Mouse (Mus musculus): ENCODE data around the gene Gm7534. TPM values are rescaled to one million over a fixed set of nuclear protein-coding genes. Genes with fewer than 3 reads are reported as not detected.
"Not testable (repeated sequence)": the region's sequence is repeated elsewhere in the genome, so short reads cannot be mapped to it uniquely, and the experiment has no call there.

The Gm7534 gene
- polyA plus RNA-seq, 1 experiment from 2014 or later = not detected

DNA sequence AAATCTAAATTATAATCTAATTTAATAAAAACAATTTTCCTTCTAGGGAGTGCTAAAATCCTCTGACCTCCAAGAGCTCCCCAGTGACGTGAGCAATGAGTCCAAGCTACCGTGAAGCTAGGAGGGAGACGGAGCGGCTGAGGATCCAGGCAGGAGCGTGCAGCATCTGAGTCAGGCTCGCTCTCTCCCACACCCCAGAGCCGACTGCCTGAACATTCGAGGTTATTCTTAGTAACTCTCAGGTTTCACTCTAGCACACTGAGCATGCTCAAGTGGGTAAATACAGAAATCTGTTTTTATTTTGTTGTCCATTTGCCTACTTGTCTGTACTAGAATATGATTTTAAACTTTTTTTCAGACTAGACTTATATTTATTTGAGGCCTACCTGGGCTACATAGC is 46.1 kb downstream of the Gm7534 start:
- Histone ChIP-seq H3K4me2 (no peak overlapping the region), H3K27ac (replicated peaks) (no peak overlapping the region), H3K9ac (no peak overlapping the region), H3K9me3 (no peaks in the 10 kb centered on the region), H3K4me3 (no peak overlapping the region), H3K4me1 (replicated peaks) (no peaks in the 10 kb centered on the region), H3K27me3 (no peaks in the 10 kb centered on the region), H3K36me3 (peaks cover 28% of the 10 kb centered on the region)
- WGBS = 79% methylated on average over 8 of the region's 8 CpGs
- ATAC-seq (ENCODE audit: low read depth) = no peak

DNA sequence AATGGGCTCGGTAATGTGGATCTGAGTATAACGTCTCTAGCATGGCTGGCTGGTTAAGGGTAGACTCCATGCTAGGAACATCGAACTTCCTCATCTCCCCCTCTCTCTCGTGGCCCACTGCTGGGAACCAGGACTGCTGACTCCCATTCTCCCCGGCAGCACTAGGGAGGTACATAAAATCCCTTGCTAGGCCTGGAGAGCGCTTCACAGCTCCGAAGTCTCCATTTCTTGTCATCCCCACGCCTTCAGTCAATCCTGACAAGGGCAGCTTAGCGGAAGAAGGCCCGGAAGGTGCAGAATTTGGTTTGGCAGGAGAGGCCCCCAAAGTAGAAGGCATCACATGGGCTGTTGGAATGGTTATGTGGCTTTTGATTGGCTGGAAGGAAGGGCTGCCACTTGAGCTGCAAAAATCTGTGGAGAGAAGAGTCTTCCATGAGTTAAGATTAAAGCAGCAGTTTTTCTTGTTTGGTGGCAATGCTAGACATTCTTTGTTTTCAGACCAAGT is 46.8 kb downstream of the Gm7534 start:
- 94% methylated on average over 10 of the region's 10 CpGs for WGBS
- Histone ChIP-seq H3K9me3 (no peaks in the 10 kb centered on the region), H3K4me1 (replicated peaks) (no peaks in the 10 kb centered on the region), H3K9ac (no peak overlapping the region), H3K27me3 (no peaks in the 10 kb centered on the region), H3K4me3 (no peak overlapping the region), H3K36me3 (peaks cover 35% of the 10 kb centered on the region), H3K4me2 (no peak overlapping the region), H3K27ac (replicated peaks) (no peak overlapping the region)
- no peak for ATAC-seq (ENCODE audit: low read depth)

DNA sequence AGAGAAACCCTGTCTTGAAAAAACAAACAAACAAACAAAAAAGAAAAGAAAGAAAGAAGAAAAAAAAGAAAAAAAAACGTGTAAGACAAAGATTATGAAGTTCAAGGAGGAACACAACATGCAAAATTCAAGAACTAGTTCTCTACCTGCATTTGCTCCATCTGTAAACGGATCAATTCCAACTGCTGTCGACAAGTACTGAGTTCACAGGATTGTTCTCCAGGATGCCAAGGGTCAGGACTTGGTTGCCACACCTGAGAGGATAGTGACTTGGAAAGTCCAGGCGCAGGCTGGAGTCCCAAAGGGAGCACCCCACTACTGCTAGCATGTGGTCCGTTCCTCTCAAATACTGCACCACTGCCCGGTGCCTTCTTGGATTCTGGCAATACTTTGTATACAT is 47.3 kb downstream of the Gm7534 start:
- Histone ChIP-seq H3K9ac (no peak overlapping the region), H3K4me3 (no peak overlapping the region), H3K27me3 (no peaks in the 10 kb centered on the region), H3K4me1 (replicated peaks) (no peaks in the 10 kb centered on the region), H3K27ac (replicated peaks) (no peak overlapping the region), H3K36me3 (peaks cover 39% of the 10 kb centered on the region), H3K9me3 (no peaks in the 10 kb centered on the region), H3K4me2 (no peak overlapping the region)
- WGBS = 89% methylated on average over 6 of the region's 6 CpGs
- no peak for ATAC-seq (ENCODE audit: low read depth)

DNA sequence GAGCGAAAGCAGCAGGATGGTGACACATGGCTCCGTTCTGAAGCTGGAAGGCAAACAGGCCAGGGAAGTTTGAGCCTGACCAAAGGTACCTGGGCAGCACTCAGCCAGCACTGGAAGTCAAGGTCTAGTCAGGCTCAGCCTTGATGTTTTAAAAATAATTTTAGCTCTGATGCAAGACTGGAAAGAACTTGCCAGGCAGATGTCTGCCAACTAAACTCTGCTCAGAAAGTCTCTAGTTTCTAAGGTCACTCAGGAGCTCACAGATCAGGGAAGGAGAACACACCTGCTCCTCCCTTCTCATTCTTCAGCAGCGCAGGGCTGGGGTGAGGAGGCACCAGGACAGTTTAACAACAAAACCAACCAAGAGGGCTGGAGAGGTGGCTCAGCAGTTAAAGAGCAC is 48.5 kb downstream of the Gm7534 start:
- no peak overlapping the region for H3K27ac ChIP-seq (replicated peaks)

DNA sequence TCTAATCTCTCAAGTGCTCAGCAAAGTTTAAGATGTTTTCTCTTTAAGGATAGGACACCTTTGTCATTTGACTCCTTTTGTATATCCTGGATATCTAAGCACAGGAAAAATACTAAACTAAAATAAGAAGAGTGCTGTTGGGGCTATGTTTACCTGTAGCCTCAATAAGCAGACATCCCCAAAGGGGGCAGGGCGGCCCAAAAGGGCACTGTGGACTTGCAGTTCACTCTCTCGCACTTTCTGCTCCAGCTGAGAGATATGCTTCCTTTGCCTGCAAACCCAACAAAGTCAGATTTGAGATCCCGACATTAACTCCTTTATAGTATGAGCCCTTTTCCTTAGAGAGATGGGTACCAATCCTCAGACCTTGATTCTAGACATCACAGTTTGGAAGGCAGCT is 49.1 kb downstream of the Gm7534 start:
- Histone ChIP-seq H3K4me2 (no peak overlapping the region), H3K4me1 (replicated peaks) (no peaks in the 10 kb centered on the region), H3K27ac (replicated peaks) (no peak overlapping the region), H3K27me3 (no peaks in the 10 kb centered on the region), H3K9me3 (no peaks in the 10 kb centered on the region), H3K4me3 (no peak overlapping the region), H3K9ac (no peak overlapping the region), H3K36me3 (peaks cover 51% of the 10 kb centered on the region)
- ATAC-seq (ENCODE audit: low read depth) = no peak
- 97% methylated on average over 3 of the region's 3 CpGs for WGBS

More for the DNA sequence above, 48.5 kb downstream of the Gm7534 start:
- ATAC-seq (ENCODE audit: low read depth) = no peak
- Histone ChIP-seq H3K9ac (no peak overlapping the region), H3K27me3 (no peaks in the 10 kb centered on the region), H3K4me2 (no peak overlapping the region), H3K4me1 (replicated peaks) (no peaks in the 10 kb centered on the region), H3K4me3 (no peak overlapping the region), H3K9me3 (no peaks in the 10 kb centered on the region), H3K36me3 (peaks cover 44% of the 10 kb centered on the region)
- WGBS = 97% methylated on average over 3 of the region's 3 CpGs

DNA sequence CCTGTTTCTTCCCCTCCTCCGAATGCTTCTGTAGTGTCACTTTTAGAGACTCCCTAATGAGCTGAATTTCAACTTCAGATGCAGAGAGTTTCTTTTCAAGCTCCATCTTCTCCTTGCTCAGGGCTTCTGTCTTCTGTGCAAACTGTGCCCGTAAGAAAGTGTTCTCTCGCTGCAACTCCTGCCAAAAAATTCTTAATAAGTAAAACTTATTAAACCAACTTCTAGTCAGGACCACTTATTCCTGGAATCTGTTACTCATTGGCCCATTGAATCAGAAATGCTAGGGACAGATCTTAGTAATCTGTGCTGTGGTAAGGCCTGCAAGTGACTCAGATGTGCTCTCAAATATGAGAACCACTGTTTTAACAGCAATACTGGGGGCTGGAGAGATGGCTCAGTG is 50.7 kb downstream of the Gm7534 start:
- H3K4me2 ChIP-seq = no peak overlapping the region
- no peak overlapping the region for H3K27ac ChIP-seq (replicated peaks)
- no peaks in the 10 kb centered on the region for H3K27me3 ChIP-seq
- no peaks in the 10 kb centered on the region for H3K9me3 ChIP-seq
- no peak overlapping the region for H3K9ac ChIP-seq
- WGBS = 90% methylated on average over 3 of the region's 3 CpGs
- H3K4me1 ChIP-seq (replicated peaks) = no peaks in the 10 kb centered on the region
- no peak for ATAC-seq (ENCODE audit: low read depth)
- no peak overlapping the region for H3K4me3 ChIP-seq
- peaks cover 66% of the 10 kb centered on the region for H3K36me3 ChIP-seq

DNA sequence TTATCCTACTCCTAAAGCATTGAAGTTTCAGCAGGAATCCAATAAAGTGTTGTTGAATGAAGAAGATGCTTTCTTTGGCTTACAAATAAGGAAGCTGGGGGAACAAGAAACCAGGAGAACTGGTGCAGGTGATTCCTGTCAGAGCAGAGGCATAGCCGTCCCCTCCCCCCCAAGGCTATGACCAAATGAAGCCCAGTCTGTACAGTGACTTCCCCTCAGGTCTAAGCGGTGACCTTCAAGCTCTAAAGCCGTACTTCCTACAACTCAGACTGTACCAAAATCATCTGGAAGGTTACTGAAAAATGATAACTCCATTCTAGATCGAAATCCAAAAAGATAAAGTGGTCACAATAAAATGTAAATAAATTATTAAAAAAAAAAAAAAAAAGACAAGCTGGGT is 53.4 kb downstream of the Gm7534 start:
- Histone ChIP-seq H3K4me3 (no peak overlapping the region), H3K27ac (replicated peaks) (no peak overlapping the region), H3K9me3 (no peaks in the 10 kb centered on the region), H3K36me3 (peaks cover 65% of the 10 kb centered on the region), H3K27me3 (no peaks in the 10 kb centered on the region), H3K4me2 (no peak overlapping the region), H3K9ac (no peak overlapping the region), H3K4me1 (replicated peaks) (no peaks in the 10 kb centered on the region)
- ATAC-seq (ENCODE audit: low read depth) = no peak
- 90% methylated on average over 4 of the region's 4 CpGs for WGBS

DNA sequence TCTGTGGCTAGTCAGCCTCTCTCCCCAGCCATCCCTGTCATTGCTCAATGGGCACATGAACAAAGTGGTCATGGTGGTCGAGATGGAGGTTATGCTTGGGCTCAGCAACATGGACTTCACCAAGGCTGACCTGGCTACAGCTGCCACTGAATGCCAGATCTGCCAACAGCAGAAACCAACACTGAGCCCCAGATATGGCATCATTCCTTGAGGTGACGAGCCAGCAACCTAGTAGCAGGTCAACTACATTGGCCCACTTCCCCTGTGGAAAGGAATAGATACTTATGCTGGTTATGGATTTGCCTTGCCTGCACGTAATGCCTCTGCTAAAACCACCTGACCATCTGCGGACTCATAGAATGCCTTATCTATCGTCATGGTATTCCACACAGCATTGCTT is 58.5 kb downstream of the Gm7534 start:
- H3K9me3 ChIP-seq; H3K9ac ChIP-seq; H3K27me3 ChIP-seq; H3K27ac ChIP-seq (replicated peaks); H3K4me3 ChIP-seq; ATAC-seq (ENCODE audit: low read depth); H3K4me2 ChIP-seq; H3K4me1 ChIP-seq (replicated peaks): not testable (repeated sequence)
- 95% methylated on average over 5 of the region's 5 CpGs for WGBS
- H3K36me3 ChIP-seq = peaks cover 39% of the 10 kb centered on the region

Other genes with a start within 250 kb of the Gm7534 start
- 1,338 and 1,455 TPM in 2 replicates for gene Hmgn2, start 234.4 kb downstream of the Gm7534 start, polyA plus RNA-seq (2015; fragmentation: Nextera tagmentation; extraction: Ambion mirVana)
- 41.0 and 44.3 TPM in 2 replicates for gene Dhdds, start 202.1 kb downstream of the Gm7534 start, polyA plus RNA-seq (2015; fragmentation: Nextera tagmentation; extraction: Ambion mirVana)
- 0.17 and 0.32 TPM in 2 replicates for gene Lin28a, start 184.2 kb downstream of the Gm7534 start, polyA plus RNA-seq (2015; fragmentation: Nextera tagmentation; extraction: Ambion mirVana)
- gene Zfp683, start 149.2 kb downstream of the Gm7534 start, polyA plus RNA-seq (2015; fragmentation: Nextera tagmentation; extraction: Ambion mirVana) = not detected in 2 replicates
- gene Crybg2, start 142.2 kb downstream of the Gm7534 start, polyA plus RNA-seq (2015; fragmentation: Nextera tagmentation; extraction: Ambion mirVana) = 1.3 and 1.7 TPM in 2 replicates
- gene Cd52, start 107.9 kb downstream of the Gm7534 start, polyA plus RNA-seq (2015; fragmentation: Nextera tagmentation; extraction: Ambion mirVana) = 3.1 and 5.1 TPM in 2 replicates
- gene Ubxn11, start 100.4 kb downstream of the Gm7534 start, polyA plus RNA-seq (2015; fragmentation: Nextera tagmentation; extraction: Ambion mirVana) = 10.3 and 10.4 TPM in 2 replicates
- gene Sh3bgrl3, start 74.2 kb downstream of the Gm7534 start, polyA plus RNA-seq (2015; fragmentation: Nextera tagmentation; extraction: Ambion mirVana) = 384 and 425 TPM in 2 replicates
- gene Cep85, start 15.9 kb downstream of the Gm7534 start, polyA plus RNA-seq (2015; fragmentation: Nextera tagmentation; extraction: Ambion mirVana) = 21.2 and 22.6 TPM in 2 replicates
- gene Catsper4, start 24.4 kb upstream of the Gm7534 start, polyA plus RNA-seq (2015; fragmentation: Nextera tagmentation; extraction: Ambion mirVana) = not detected in 2 replicates
- gene Cnksr1, start 35.4 kb upstream of the Gm7534 start, polyA plus RNA-seq (2015; fragmentation: Nextera tagmentation; extraction: Ambion mirVana) = 0.29 TPM in 1 of 2 replicates, not detected in the other
- gene E130218I03Rik, start 40.7 kb upstream of the Gm7534 start, polyA plus RNA-seq (2015; fragmentation: Nextera tagmentation; extraction: Ambion mirVana) = 0.47 TPM in 1 of 2 replicates, not detected in the other
- gene Zfp593, start 42.6 kb upstream of the Gm7534 start, polyA plus RNA-seq (2015; fragmentation: Nextera tagmentation; extraction: Ambion mirVana) = 15.1 and 15.7 TPM in 2 replicates
- not detected in 2 replicates for gene Gm30191, start 43.9 kb upstream of the Gm7534 start, polyA plus RNA-seq (2015; fragmentation: Nextera tagmentation; extraction: Ambion mirVana)
- 10.4 and 11.3 TPM in 2 replicates for gene Grrp1, start 51.1 kb upstream of the Gm7534 start, polyA plus RNA-seq (2015; fragmentation: Nextera tagmentation; extraction: Ambion mirVana)
- gene Pdik1l, start 84.9 kb upstream of the Gm7534 start, polyA plus RNA-seq (2015; fragmentation: Nextera tagmentation; extraction: Ambion mirVana) = 31.6 and 35.5 TPM in 2 replicates
- gene Trim63, start 112.1 kb upstream of the Gm7534 start, polyA plus RNA-seq (2015; fragmentation: Nextera tagmentation; extraction: Ambion mirVana) = 0.88 and 1.6 TPM in 2 replicates
- gene Slc30a2, start 140.2 kb upstream of the Gm7534 start, polyA plus RNA-seq (2015; fragmentation: Nextera tagmentation; extraction: Ambion mirVana) = 0.15 and 0.22 TPM in 2 replicates
- 0.66 and 0.73 TPM in 2 replicates for gene Extl1, start 180.8 kb upstream of the Gm7534 start, polyA plus RNA-seq (2015; fragmentation: Nextera tagmentation; extraction: Ambion mirVana)
- gene Pafah2, start 193.3 kb upstream of the Gm7534 start, polyA plus RNA-seq (2015; fragmentation: Nextera tagmentation; extraction: Ambion mirVana) = 7.4 and 8.0 TPM in 2 replicates